Mouse (Mus musculus) stomach, embryonic 16.5 days (tissue): Measurements from ENCODE around the gene Gm42906. TPM values are rescaled to one million over a fixed set of nuclear protein-coding genes. Genes with fewer than 3 reads are reported as not detected.

ENCODE experiments used
- ATAC-seq: fragments of 200-750 bp; cut with Nextera tagmentation; 2 replicates; pipeline ENCODE4 v1.8.0; 2017; ENCODE audit warnings: moderate number of reproducible peaks, moderate TSS enrichment; ENCODE audit not compliant: insufficient read depth, low FRiP score
- H3K27ac ChIP-seq: fragments of 300-500 bp; sonication (generic); 2 replicates; pipeline ENCODE4 v1.5.1; 2014; ENCODE audit warnings: low read length
- H3K27me3 ChIP-seq: fragments of 300-500 bp; sonication (generic); 2 replicates; pipeline ENCODE4 v1.6.1; 2014; ENCODE audit warnings: low read length, control low read depth, mixed read lengths; ENCODE audit not compliant: control insufficient read depth, insufficient read depth
- H3K36me3 ChIP-seq: fragments of 300-500 bp; sonication (generic); 2 replicates; pipeline ENCODE4 v1.6.1; 2014; ENCODE audit warnings: low read length; ENCODE audit not compliant: control insufficient read depth, insufficient read depth
- H3K4me1 ChIP-seq: fragments of 300-500 bp; sonication (generic); 2 replicates; pipeline ENCODE4 v1.6.1; 2014; ENCODE audit warnings: low read length, control low read depth, mixed read lengths; ENCODE audit not compliant: control insufficient read depth, insufficient read depth
- H3K4me2 ChIP-seq: fragments of 300-500 bp; sonication (generic); 2 replicates; pipeline ENCODE4 v1.6.1; 2014; ENCODE audit warnings: low read depth, low read length, mixed read lengths
- H3K4me3 ChIP-seq: fragments of 300-500 bp; sonication (generic); replicated peaks from 2 replicates; pipeline ENCODE4 v1.5.1; 2014; ENCODE audit warnings: mild to moderate bottlenecking, low read length
- H3K9ac ChIP-seq: fragments of 300-500 bp; sonication (generic); 2 replicates; pipeline ENCODE4 v1.6.1; 2014; ENCODE audit warnings: low read length
- H3K9me3 ChIP-seq: fragments of 300-500 bp; sonication (generic); replicated peaks from 2 replicates; pipeline ENCODE4 v1.6.1; 2016; ENCODE audit warnings: low read length, control low read depth; ENCODE audit not compliant: control insufficient read depth
- WGBS: fragments of 180-500 bp; shearing (Covaris S2); extraction: QIAGEN DNeasy Blood & Tissue Kit; methylation state at CpG from one replicate; pipeline ENCODE4 v1.1.7; 2014; 5-methylcytosine and 5-hydroxymethylcytosine counted together
- polyA plus RNA-seq: library from polyadenylated mRNA; unstranded; fragments of >200 nt; fragmentation: Nextera tagmentation; extraction: Ambion mirVana; gene quantifications from 2 replicates; pipeline ENCODE4 v1.2.1, GENCODE M21; 2015

Gm42906 gene
- polyA plus RNA-seq, 1 experiment from 2014 or later = not detected

DNA sequence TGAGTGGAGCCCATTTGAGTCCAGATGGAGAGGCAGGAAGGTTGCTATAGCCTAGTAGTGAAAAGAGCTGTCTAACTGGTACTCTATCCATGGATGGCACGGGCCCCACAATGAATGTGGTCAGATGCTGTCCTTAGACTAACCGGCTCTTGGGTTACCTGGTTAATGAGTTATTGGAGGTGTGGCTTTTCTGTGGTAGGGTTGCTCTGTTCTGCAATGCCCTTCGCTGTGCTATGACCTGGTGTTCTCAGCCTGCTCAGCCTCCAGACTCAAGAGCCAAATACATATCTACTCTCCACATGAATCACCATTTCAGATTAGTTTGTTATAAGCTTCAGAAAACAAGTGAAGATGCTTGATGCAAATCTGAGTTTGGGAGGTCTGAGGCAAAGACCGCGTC is 385.1 kb downstream of the Gm42906 start:
- Histone ChIP-seq H3K36me3 (peaks cover 18% of the 10 kb centered on the region; the same call in 1 of the 2 replicates), H3K27ac (no peak overlapping the region), H3K4me2 (no peak overlapping the region), H3K4me1 (no peaks in the 10 kb centered on the region), H3K9ac (no peak overlapping the region), H3K4me3 (no peak overlapping the region), H3K27me3 (no peaks in the 10 kb centered on the region), H3K9me3 (no peaks in the 10 kb centered on the region)
- 80% methylated on average over 5 of the region's 5 CpGs for WGBS
- ATAC-seq = no peak

DNA sequence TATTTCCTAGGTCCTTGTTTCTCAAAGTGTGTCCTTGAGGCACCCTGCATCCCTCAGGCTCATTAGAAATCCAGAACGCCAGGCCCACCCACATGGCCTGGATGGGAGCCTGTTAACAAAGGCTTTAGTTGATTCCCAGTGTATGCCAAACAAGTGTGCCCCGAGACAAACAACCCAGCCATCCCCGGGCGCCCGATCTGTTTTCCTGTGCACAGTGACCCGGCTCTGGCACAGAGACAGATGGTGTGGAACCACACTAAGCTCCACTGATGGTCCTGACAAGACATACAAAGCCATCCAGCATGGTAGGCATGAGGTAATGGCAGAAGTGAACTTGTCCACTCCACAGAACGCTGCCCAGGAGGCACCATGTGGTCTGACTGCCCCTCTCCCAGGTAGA is 390.1 kb downstream of the Gm42906 start:
- Histone ChIP-seq H3K4me2 (no peak overlapping the region), H3K4me3 (no peak overlapping the region), H3K27ac (no peak overlapping the region), H3K27me3 (no peaks in the 10 kb centered on the region), H3K9me3 (peaks cover 7% of the 10 kb centered on the region; the same call in 1 of the 2 replicates), H3K9ac (no peak overlapping the region), H3K4me1 (no peaks in the 10 kb centered on the region), H3K36me3 (peaks cover 14% of the 10 kb centered on the region; the same call in 1 of the 2 replicates)
- no peak for ATAC-seq
- 82% methylated on average over 7 of the region's 7 CpGs for WGBS

DNA sequence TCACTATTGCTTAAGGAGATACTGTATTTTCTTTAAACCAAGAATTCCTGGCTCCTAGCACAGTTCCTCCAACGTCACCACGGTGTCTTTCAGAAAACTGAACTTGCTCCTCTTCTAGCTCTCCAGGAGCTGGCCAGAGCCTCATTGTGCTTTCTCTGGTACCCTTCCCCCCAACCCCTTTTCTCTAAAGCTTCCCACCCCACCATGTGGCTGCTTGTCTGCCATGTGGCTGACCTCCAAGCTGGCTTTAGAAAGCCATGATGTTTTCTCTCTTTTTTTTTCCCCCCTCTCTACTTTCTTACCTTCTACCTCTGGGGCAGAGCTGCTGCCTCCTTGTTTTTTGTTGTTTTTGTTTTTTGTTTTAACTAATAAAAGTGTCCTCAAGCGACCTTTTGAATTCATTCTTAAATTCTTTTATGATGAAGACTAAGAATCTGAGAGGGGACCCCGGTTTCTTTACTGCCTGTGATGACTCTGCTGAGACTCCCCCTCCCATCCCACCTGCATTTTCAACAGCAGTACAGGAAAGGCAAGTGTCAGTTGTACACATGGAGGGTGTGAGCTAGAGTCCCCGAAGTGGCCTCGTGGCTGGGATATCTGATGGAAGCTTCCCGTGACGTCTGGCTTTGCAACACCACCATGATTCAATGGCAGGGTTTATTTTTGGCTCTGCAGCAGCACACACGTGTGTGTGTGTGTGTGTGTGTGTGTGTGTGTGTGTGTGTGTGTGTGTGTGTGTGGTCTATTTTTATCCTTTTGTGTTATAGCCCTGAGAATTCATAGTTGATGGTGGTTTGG is 393.0 kb downstream of the Gm42906 start:
- WGBS = 61% methylated on average over 9 of the region's 9 CpGs
- Histone ChIP-seq H3K9ac (no peak overlapping the region), H3K4me1 (no peaks in the 10 kb centered on the region), H3K4me3 (no peak overlapping the region), H3K27me3 (no peaks in the 10 kb centered on the region), H3K4me2 (no peak overlapping the region), H3K9me3 (peaks cover 7% of the 10 kb centered on the region; the same call in 1 of the 2 replicates), H3K27ac (no peak overlapping the region), H3K36me3 (peaks cover 9% of the 10 kb centered on the region; the same call in 1 of the 2 replicates)
- no peak for ATAC-seq

DNA sequence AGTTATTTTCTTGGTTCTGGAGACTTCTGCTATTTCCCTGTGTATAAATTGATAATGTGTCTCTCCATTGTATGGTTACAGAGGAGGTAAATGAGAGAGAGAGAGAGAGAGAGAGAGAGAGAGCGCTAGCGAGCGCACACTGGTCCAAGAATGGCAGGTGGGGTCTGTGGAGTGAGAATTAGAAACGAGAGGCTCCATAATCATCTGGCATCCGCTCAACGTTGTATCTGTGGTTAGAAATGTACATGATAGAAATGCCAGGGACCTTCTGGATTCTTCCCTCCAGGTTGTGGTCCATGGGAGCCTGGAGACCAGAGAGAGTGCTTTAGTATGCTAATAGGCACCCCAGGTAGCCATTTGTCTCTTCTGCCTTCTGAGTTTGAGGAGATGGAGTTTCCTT is 399.1 kb downstream of the Gm42906 start:
- Histone ChIP-seq H3K27ac (no peak overlapping the region), H3K27me3 (no peaks in the 10 kb centered on the region), H3K36me3 (no peaks in the 10 kb centered on the region), H3K9me3 (peaks cover 3% of the 10 kb centered on the region; the same call in 1 of the 2 replicates), H3K4me1 (no peaks in the 10 kb centered on the region), H3K4me3 (no peak overlapping the region), H3K4me2 (no peak overlapping the region), H3K9ac (no peak overlapping the region)
- 65% methylated on average over 6 of the region's 6 CpGs for WGBS
- no peak for ATAC-seq

DNA sequence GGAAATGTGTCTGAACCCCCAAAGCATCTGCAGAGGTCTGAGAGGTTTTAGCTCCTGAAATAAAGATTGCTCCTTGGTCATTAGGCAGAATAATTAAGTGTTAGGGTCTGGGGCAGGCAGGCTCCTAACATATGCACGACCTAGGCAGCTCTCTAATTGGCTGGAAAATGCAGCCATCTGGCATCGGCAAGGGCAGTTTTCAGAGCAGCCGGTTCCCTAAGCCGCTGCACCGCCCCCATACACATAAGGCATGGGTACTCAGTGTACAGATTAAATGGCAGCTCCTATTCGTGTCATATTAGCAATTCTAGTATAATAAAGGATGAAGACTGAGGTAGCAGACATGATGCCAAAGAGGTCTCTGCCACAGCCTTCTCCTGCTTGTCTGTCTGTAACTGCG is 400.8 kb downstream of the Gm42906 start:
- Histone ChIP-seq H3K4me2 (no peak overlapping the region), H3K4me1 (peaks cover 10% of the 10 kb centered on the region; the same call in 1 of the 2 replicates), H3K27me3 (no peaks in the 10 kb centered on the region), H3K36me3 (no peaks in the 10 kb centered on the region), H3K4me3 (no peak overlapping the region), H3K27ac (no peak overlapping the region), H3K9ac (no peak overlapping the region), H3K9me3 (no peaks in the 10 kb centered on the region)
- WGBS = 67% methylated on average over 7 of the region's 7 CpGs
- ATAC-seq = no peak

DNA sequence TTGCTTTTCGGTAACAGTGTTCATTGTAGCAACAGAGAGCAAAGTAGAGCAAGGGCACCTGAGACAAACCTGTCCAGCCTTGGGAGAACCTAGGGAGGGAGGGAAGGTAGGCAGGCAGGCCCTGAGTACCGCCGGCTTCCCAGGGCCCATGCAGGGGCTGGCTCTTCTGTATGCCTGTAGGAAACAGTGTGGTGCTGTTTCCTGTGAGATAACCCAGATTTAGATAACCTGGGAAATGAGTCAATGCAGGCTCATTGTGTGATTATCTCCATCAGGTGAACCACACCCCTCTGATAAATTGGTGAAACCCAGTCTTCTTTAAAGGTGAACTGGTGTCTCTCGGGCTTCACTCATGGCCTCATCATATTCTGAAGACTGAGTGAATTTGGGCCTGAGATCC is 401.9 kb downstream of the Gm42906 start:
- Histone ChIP-seq H3K27ac (no peak overlapping the region), H3K9me3 (no peaks in the 10 kb centered on the region), H3K4me1 (peaks cover 10% of the 10 kb centered on the region; the same call in 1 of the 2 replicates), H3K36me3 (no peaks in the 10 kb centered on the region), H3K27me3 (no peaks in the 10 kb centered on the region), H3K4me2 (no peak overlapping the region), H3K4me3 (no peak overlapping the region), H3K9ac (no peak overlapping the region)
- WGBS = 77% methylated on average over 4 of the region's 4 CpGs
- no peak for ATAC-seq

DNA sequence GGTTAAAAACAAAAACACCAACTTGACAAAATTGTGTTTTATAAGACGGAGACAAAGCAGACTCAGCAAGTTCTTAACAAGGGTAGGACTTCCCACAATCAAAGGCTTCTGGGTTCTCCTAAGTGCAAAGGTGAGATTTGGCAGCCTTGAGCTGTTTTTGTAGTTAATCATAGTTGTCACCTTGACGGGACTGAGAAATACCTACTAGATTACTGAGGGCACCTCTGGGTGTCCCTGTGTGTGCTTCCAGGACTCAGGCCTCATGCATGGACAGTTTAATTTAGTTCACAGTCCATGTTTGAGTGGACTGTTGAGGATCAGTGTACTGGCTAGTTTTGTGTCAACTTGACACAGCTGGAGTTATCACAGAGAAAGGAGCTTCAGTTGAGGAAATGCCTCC is 403.5 kb downstream of the Gm42906 start:
- H3K4me1 ChIP-seq = peaks cover 17% of the 10 kb centered on the region; the same call in 1 of the 2 replicates

DNA sequence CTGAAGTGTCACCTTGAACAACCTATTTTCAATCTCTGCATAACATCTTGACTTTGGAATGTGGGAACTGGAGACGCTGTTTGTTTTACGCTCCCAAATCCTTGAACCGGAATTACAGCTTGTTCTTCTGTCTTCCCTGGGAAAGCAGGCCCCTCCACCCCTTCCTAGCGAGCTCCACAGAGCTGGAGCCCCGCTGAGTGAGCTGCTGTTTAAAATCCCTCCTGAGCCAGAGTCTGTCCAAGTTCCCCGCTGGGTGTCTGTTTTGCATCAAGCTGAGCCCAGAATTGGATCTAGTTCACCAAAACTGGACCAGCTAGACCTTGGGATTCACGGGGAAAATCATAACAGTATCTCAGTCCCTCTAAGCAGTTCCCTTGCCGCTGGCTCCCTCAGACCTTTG is 404.5 kb downstream of the Gm42906 start:
- H3K4me2 ChIP-seq = peak overlapping the region; percentile 24; the same call in 1 of the 2 replicates
- WGBS = 9% methylated on average over 8 of the region's 8 CpGs
- H3K4me3 ChIP-seq = no peak overlapping the region
- peaks cover 17% of the 10 kb centered on the region; the same call in 1 of the 2 replicates for H3K4me1 ChIP-seq
- H3K27ac ChIP-seq = peak overlapping the region; percentile 81
- H3K27me3 ChIP-seq = no peaks in the 10 kb centered on the region
- no peaks in the 10 kb centered on the region for H3K36me3 ChIP-seq
- H3K9ac ChIP-seq = peak overlapping the region; percentile 37; the same call in 1 of the 2 replicates
- H3K9me3 ChIP-seq = no peaks in the 10 kb centered on the region
- ATAC-seq = peak; percentile 83

More for the DNA sequence above, 403.5 kb downstream of the Gm42906 start:
- Histone ChIP-seq H3K36me3 (no peaks in the 10 kb centered on the region), H3K27me3 (no peaks in the 10 kb centered on the region), H3K4me2 (no peak overlapping the region), H3K27ac (peak overlapping the region; percentile 81; the same call in 1 of the 2 replicates), H3K9me3 (no peaks in the 10 kb centered on the region), H3K4me3 (no peak overlapping the region), H3K9ac (no peak overlapping the region)
- WGBS = 72% methylated on average over 2 of the region's 2 CpGs
- no peak for ATAC-seq

DNA sequence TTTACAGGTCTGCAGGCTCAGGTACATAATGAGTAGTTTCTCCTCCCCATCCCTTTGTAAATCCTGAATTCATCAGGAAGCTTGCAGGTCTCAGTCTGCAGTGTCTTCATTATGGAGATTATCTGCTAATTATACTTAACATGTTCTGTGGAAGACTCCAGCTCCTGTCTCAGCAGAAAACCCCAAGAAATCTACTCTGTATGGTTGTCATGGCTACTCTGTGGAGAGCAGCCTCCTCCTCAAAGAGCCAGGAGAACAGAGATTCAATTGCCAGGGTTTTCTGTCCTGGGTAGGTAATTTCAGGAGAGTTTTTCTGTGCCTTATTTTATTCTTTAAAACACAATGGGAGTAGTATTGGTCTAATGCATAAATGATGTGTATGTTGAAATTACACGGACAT is 405.0 kb downstream of the Gm42906 start:
- H3K9me3 ChIP-seq = no peaks in the 10 kb centered on the region
- H3K4me1 ChIP-seq = peaks cover 17% of the 10 kb centered on the region; the same call in 1 of the 2 replicates
- no peak overlapping the region for H3K4me2 ChIP-seq
- no peak overlapping the region for H3K4me3 ChIP-seq
- no peak overlapping the region for H3K9ac ChIP-seq
- no peaks in the 10 kb centered on the region for H3K36me3 ChIP-seq
- H3K27ac ChIP-seq = peak overlapping the region; percentile 81
- 8% methylated on average over 1 of the region's 1 CpGs for WGBS
- H3K27me3 ChIP-seq = no peaks in the 10 kb centered on the region
- no peak for ATAC-seq
